Mouse (Mus musculus) heart, embryonic 16.5 days (tissue): Measurements from ENCODE around the gene Dtd2. TPM values are rescaled to one million over a fixed set of nuclear protein-coding genes. Genes with fewer than 3 reads are reported as not detected.
A peak's percentile ranks its signal among the peaks of the same experiment; 100 is the strongest.

Source experiments
- ATAC-seq: fragments of 200-750 bp; cut with Nextera tagmentation; replicated peaks from 2 replicates; pipeline ENCODE4 v1.8.0; 2017; ENCODE audit warnings: moderate number of reproducible peaks; ENCODE audit not compliant: insufficient read depth, low FRiP score; ENCODE audit errors: extremely low read depth
- H3K27ac ChIP-seq: fragments of 300-500 bp; sonication (generic); 2 replicates; pipeline ENCODE4 v1.5.1; 2014; ENCODE audit warnings: mild to moderate bottlenecking, low read length, control low read depth, moderate library complexity
- H3K27me3 ChIP-seq: fragments of 300-500 bp; sonication (generic); 2 replicates; pipeline ENCODE4 v1.6.1; 2014; ENCODE audit warnings: low read length, mixed read lengths; ENCODE audit not compliant: control insufficient read depth, insufficient read depth
- H3K36me3 ChIP-seq: fragments of 300-500 bp; sonication (generic); 2 replicates; pipeline ENCODE4 v1.6.1; 2014; ENCODE audit not compliant: control insufficient read depth, insufficient read depth
- H3K4me1 ChIP-seq: fragments of 300-500 bp; sonication (generic); 2 replicates; pipeline ENCODE4 v1.6.1; 2014; ENCODE audit warnings: low read length, mixed read lengths; ENCODE audit not compliant: control insufficient read depth, insufficient read depth
- H3K4me2 ChIP-seq: fragments of 300-500 bp; sonication (generic); 2 replicates; pipeline ENCODE4 v1.6.1; 2014; ENCODE audit warnings: low read depth, mild to moderate bottlenecking, control low read depth, low read length
- H3K4me3 ChIP-seq: fragments of 300-500 bp; sonication (generic); 2 replicates; pipeline ENCODE4 v1.5.1; 2014; ENCODE audit warnings: mild to moderate bottlenecking, control low read depth, low read length
- H3K9ac ChIP-seq: fragments of 300-500 bp; sonication (generic); 2 replicates; pipeline ENCODE4 v1.6.1; 2014; ENCODE audit warnings: low read length, control low read depth
- H3K9me3 ChIP-seq: fragments of 300-500 bp; sonication (generic); replicated peaks from 2 replicates; pipeline ENCODE4 v1.6.1; 2016; ENCODE audit warnings: low read length; ENCODE audit not compliant: control insufficient read depth
- WGBS: fragments of 180-500 bp; shearing (Covaris S2); extraction: QIAGEN DNeasy Blood & Tissue Kit; methylation state at CpG from one replicate; pipeline ENCODE4 v1.1.7; 2014; 5-methylcytosine and 5-hydroxymethylcytosine counted together
- polyA plus RNA-seq: library from polyadenylated mRNA; unstranded; fragments of >200 nt; fragmentation: Nextera tagmentation; extraction: Ambion mirVana; gene quantifications from 2 replicates; pipeline ENCODE4 v1.2.1, GENCODE M21; 2015

Gene Dtd2
- 15.0 and 15.8 TPM in 2 replicates for polyA plus RNA-seq

GRCm38 (mm10) chr12:52005877-52006632 is at the start of gene Dtd2:
Gene Dtd2 (minus strand): TSS chr12:52006501.
- 2% methylated on average over 46 of the region's 46 CpGs for WGBS
- Histone ChIP-seq H3K4me3 (peak within 1 kb of the TSS; percentile 65), H3K4me1 (peaks cover 7% of the 10 kb centered on the region; the same call in 1 of the 2 replicates), H3K9me3 (no peaks in the 10 kb centered on the region), H3K9ac (peak within 1 kb of the TSS; percentile 73), H3K36me3 (0 out of 2 replicates have a peak, but pooled peaks cover 2% of the 10 kb centered on the region), H3K27ac (peak within 1 kb of the TSS; percentile 58; the same call in 1 of the 2 replicates), H3K27me3 (no peaks in the 10 kb centered on the region), H3K4me2 (peak within 1 kb of the TSS; percentile 78)
- peak; percentile 95 for ATAC-seq

- WGBS = 69% methylated on average over 2 of the region's 2 CpGs
- H3K27me3 ChIP-seq = no peaks in the 10 kb centered on the region
- H3K4me2 ChIP-seq = no peak overlapping the region
- no peaks in the 10 kb centered on the region for H3K9me3 ChIP-seq
- ATAC-seq = no peak
- no peak overlapping the region for H3K9ac ChIP-seq
- no peak overlapping the region for H3K4me3 ChIP-seq
- 0 out of 2 replicates have a peak, but pooled peaks cover under 1% of the 10 kb centered on the region for H3K4me1 ChIP-seq
- H3K27ac ChIP-seq = no peak overlapping the region
- H3K36me3 ChIP-seq = no peaks in the 10 kb centered on the region
Observed at GRCm38 (mm10) chr12:52049324-52049723, 43.0 kb upstream of the Dtd2 start.

- Histone ChIP-seq H3K27me3 (no peaks in the 10 kb centered on the region), H3K9me3 (no peaks in the 10 kb centered on the region), H3K9ac (no peak overlapping the region), H3K4me3 (no peak overlapping the region), H3K4me2 (no peak overlapping the region), H3K36me3 (no peaks in the 10 kb centered on the region), H3K27ac (no peak overlapping the region), H3K4me1 (peaks cover 6% of the 10 kb centered on the region; the same call in 1 of the 2 replicates)
- WGBS = 52% methylated on average over 4 of the region's 4 CpGs
- no peak for ATAC-seq
Observed at GRCm38 (mm10) chr12:52046371-52046770, 40.1 kb upstream of the Dtd2 start.

- Histone ChIP-seq H3K4me1 (peaks cover 6% of the 10 kb centered on the region; the same call in 1 of the 2 replicates), H3K4me3 (no peak overlapping the region), H3K4me2 (no peak overlapping the region), H3K27me3 (no peaks in the 10 kb centered on the region), H3K27ac (no peak overlapping the region), H3K36me3 (no peaks in the 10 kb centered on the region), H3K9ac (no peak overlapping the region), H3K9me3 (no peaks in the 10 kb centered on the region)
- peak; percentile 60; the same call in 1 of the 2 replicates for ATAC-seq
- WGBS = 33% methylated on average over 10 of the region's 10 CpGs
Observed at GRCm38 (mm10) chr12:52042818-52043336, 36.6 kb upstream of the Dtd2 start.

DNA sequence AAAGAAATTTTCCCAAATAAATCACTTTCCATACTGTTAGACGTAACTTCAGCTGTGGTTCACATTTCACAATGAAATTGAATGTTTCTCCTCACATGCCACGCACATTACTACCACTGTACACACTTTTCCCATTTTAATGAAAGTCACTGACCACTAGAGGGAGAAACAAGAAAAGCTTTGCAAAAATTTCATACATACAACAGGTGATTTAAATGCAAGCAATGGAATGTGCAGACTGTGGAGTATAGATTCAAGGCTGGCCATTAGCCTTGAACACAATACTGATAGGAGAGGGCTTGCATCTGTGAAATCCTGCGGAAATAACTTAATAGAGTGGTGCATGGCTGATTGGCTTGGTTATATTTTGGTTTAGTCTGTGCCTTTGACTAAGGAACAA is 32.1 kb upstream of the Dtd2 start:
- 44% methylated on average over 3 of the region's 3 CpGs for WGBS
- ATAC-seq = no peak
- Histone ChIP-seq H3K9me3 (no peaks in the 10 kb centered on the region), H3K4me2 (no peak overlapping the region), H3K9ac (no peak overlapping the region), H3K4me3 (no peak overlapping the region), H3K27me3 (no peaks in the 10 kb centered on the region), H3K4me1 (peaks cover 3% of the 10 kb centered on the region; the same call in 1 of the 2 replicates), H3K36me3 (no peaks in the 10 kb centered on the region), H3K27ac (no peak overlapping the region)

- no peaks in the 10 kb centered on the region for H3K27me3 ChIP-seq
- H3K4me2 ChIP-seq = no peak overlapping the region
- H3K9ac ChIP-seq = no peak overlapping the region
- no peak overlapping the region for H3K27ac ChIP-seq
- ATAC-seq = no peak
- H3K36me3 ChIP-seq = no peaks in the 10 kb centered on the region
- H3K4me3 ChIP-seq = no peak overlapping the region
- 72% methylated on average over 3 of the region's 3 CpGs for whole genome bisulfite sequencing
- H3K4me1 ChIP-seq = no peaks in the 10 kb centered on the region
- H3K9me3 ChIP-seq = no peaks in the 10 kb centered on the region
Observed at GRCm38 (mm10) chr12:52034956-52035355, 28.7 kb upstream of the Dtd2 start.

DNA sequence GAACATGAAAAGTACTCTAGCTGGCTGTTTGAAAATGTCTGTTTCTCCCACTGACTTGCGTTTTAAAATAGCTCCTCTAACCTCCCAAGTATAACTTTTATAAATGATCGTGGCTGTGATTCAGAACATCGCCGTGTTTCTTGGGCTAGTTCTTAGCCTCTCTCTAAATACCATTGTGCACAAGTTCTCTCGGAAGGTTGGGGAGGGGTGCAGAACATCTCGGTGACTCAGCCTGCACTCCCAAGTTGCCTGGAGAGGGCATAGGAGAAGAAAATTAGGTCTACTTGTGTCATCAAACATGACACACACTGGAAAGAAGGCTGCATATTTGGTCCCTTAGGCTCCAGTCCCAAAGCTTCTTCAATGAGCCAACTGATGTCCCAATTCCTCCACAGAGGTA is 26.0 kb upstream of the Dtd2 start:
- Histone ChIP-seq H3K27me3 (no peaks in the 10 kb centered on the region), H3K27ac (no peak overlapping the region)
- ATAC-seq = no peak

GRCm38 (mm10) chr12:52027963-52028362 is 21.7 kb upstream of the Dtd2 start, which contains the start of gene Gpr33:
Gene Gpr33 (minus strand): TSS chr12:52028063.
- H3K9ac ChIP-seq = no peak within 1 kb of the TSS
- H3K36me3 ChIP-seq = no peaks in the 10 kb centered on the region
- no peak within 1 kb of the TSS for H3K4me3 ChIP-seq
- no peaks in the 10 kb centered on the region for H3K27me3 ChIP-seq
- WGBS = 90% methylated on average over 3 of the region's 3 CpGs
- no peaks in the 10 kb centered on the region for H3K4me1 ChIP-seq
- H3K4me2 ChIP-seq = no peak within 1 kb of the TSS
- no peak for ATAC-seq
- H3K9me3 ChIP-seq = no peaks in the 10 kb centered on the region
- no peak within 1 kb of the TSS for H3K27ac ChIP-seq

More for the DNA sequence above, 26.0 kb upstream of the Dtd2 start:
- no peak overlapping the region for H3K4me3 ChIP-seq
- no peaks in the 10 kb centered on the region for H3K9me3 ChIP-seq
- no peaks in the 10 kb centered on the region for H3K36me3 ChIP-seq
- H3K4me2 ChIP-seq = no peak overlapping the region
- H3K9ac ChIP-seq = no peak overlapping the region
- 81% methylated on average over 6 of the region's 6 CpGs for WGBS
- no peaks in the 10 kb centered on the region for H3K4me1 ChIP-seq

GRCm38 (mm10) chr12:52014494-52015029 is 8.3 kb upstream of the Dtd2 start:
- 68% methylated on average over 7 of the region's 7 CpGs for WGBS

More at GRCm38 (mm10) chr12:52014494-52015029, 8.3 kb upstream of the Dtd2 start:
- H3K27me3 ChIP-seq = no peaks in the 10 kb centered on the region
- no peak overlapping the region for H3K9ac ChIP-seq
- no peaks in the 10 kb centered on the region for H3K36me3 ChIP-seq
- no peaks in the 10 kb centered on the region for H3K9me3 ChIP-seq
- no peak overlapping the region for H3K4me2 ChIP-seq
- no peaks in the 10 kb centered on the region for H3K4me1 ChIP-seq
- no peak for ATAC-seq
- H3K27ac ChIP-seq = no peak overlapping the region
- no peak overlapping the region for H3K4me3 ChIP-seq
